Mouse (Mus musculus) limb, embryonic 14.5 days (tissue): ENCODE measurements around the gene Katnal1. TPM values are rescaled to one million over a fixed set of nuclear protein-coding genes. Genes with fewer than 3 reads are reported as not detected.
A peak's percentile ranks its signal among the peaks of the same experiment; 100 is the strongest.

Experiments used
- ATAC-seq: fragments of 200-750 bp; cut with Nextera tagmentation; 2 replicates; pipeline ENCODE4 v1.8.0; 2017; ENCODE audit warnings: low read depth, moderate number of reproducible peaks, moderate TSS enrichment; ENCODE audit not compliant: low FRiP score
- DNase-seq: peaks from one replicate; pipeline ENCODE4 v3.0.0-alpha.2; 2015; ENCODE audit warnings: low spot score
- H3K27ac ChIP-seq: fragments of 300-500 bp; sonication (generic); replicated peaks from 2 replicates; pipeline ENCODE4 v1.5.1; 2014; ENCODE audit warnings: low read depth, mild to moderate bottlenecking, low read length, moderate library complexity, mixed read lengths
- H3K27me3 ChIP-seq: fragments of 300-500 bp; sonication (generic); 2 replicates; pipeline ENCODE4 v1.6.1; 2014; ENCODE audit warnings: low read length, mixed read lengths; ENCODE audit not compliant: control insufficient read depth, insufficient read depth
- H3K36me3 ChIP-seq: fragments of 300-500 bp; sonication (generic); 2 replicates; pipeline ENCODE4 v1.6.1; 2014; ENCODE audit warnings: mild to moderate bottlenecking, low read length, moderate library complexity, mixed read lengths; ENCODE audit not compliant: control insufficient read depth, insufficient read depth
- H3K4me1 ChIP-seq: fragments of 300-500 bp; sonication (generic); 2 replicates; pipeline ENCODE4 v1.6.1; 2014; ENCODE audit warnings: antibody characterized with exemption, low read length, mixed read lengths; ENCODE audit not compliant: control insufficient read depth, insufficient read depth
- H3K4me2 ChIP-seq: fragments of 300-500 bp; sonication (generic); replicated peaks from 2 replicates; pipeline ENCODE4 v1.6.1; 2014; ENCODE audit warnings: low read depth, mild to moderate bottlenecking, low read length, moderate library complexity; ENCODE audit not compliant: severe bottlenecking
- H3K4me3 ChIP-seq: fragments of 300-500 bp; sonication (generic); replicated peaks from 2 replicates; pipeline ENCODE4 v1.5.1; 2014; ENCODE audit warnings: low read length
- H3K9ac ChIP-seq: fragments of 300-500 bp; sonication (generic); 2 replicates; pipeline ENCODE4 v1.6.1; 2014; ENCODE audit warnings: mild to moderate bottlenecking, low read depth, low read length, moderate library complexity; ENCODE audit not compliant: severe bottlenecking
- H3K9me3 ChIP-seq: fragments of 300-500 bp; sonication (generic); 2 replicates; pipeline ENCODE4 v1.6.1; 2016; ENCODE audit warnings: low read length; ENCODE audit not compliant: control insufficient read depth
- POLR2A ChIP-seq: fragments of 200-500 bp; IDR thresholded peaks from 2 replicates; pipeline ENCODE4 v1.8.0; 2012; ENCODE audit warnings: inconsistent platforms, mild to moderate bottlenecking, moderate library complexity, borderline replicate concordance; ENCODE audit not compliant: insufficient read depth, insufficient read length; ENCODE audit errors: extremely low read depth
- WGBS: fragments of 180-500 bp; shearing (Covaris S2); extraction: QIAGEN DNeasy Blood & Tissue Kit; methylation state at CpG from one replicate; pipeline ENCODE4 v1.1.7; 2014; 5-methylcytosine and 5-hydroxymethylcytosine counted together
- polyA plus RNA-seq, 2 experiments: library from polyadenylated mRNA; depleted of rRNA in 1 of 2; stranded (reverse) in 1 of 2; unstranded in 1 of 2; fragments of >200 nt; fragmentation: Nextera tagmentation in 1 of 2; extraction: Ambion mirVana in 1 of 2; gene quantifications; 2 replicates each; pipeline versions ENCODE4 v1.2.1 to v1.2.3; 2012 to 2014

Gene Katnal1
- polyA plus RNA-seq, 2 experiments: 12.9 to 13.3 TPM

GRCm38 (mm10) chr5:148973019-148973668 lies 44.0 kb upstream of the Katnal1 start:
- WGBS: 4% methylated on average over 5 of the region's 6 CpGs
- TF ChIP-seq POLR2A: no peak

GRCm38 (mm10) chr5:148972167-148972566 lies 43.0 kb upstream of the Katnal1 start:
- H3K9ac ChIP-seq: no peak overlapping the region
- H3K4me3 ChIP-seq: no peak overlapping the region
- H3K36me3 ChIP-seq: no peaks in the 10 kb centered on the region
- no peaks in the 10 kb centered on the region for H3K9me3 ChIP-seq
- DNase-seq (no peak), ATAC-seq (no peak)
- 86% methylated on average over 8 of the region's 8 CpGs for WGBS
- H3K27me3 ChIP-seq: no peaks in the 10 kb centered on the region
- H3K4me1 ChIP-seq: peaks cover 20% of the 10 kb centered on the region
- no peak overlapping the region for H3K27ac ChIP-seq
- TF ChIP-seq POLR2A: no peak
- no peak overlapping the region for H3K4me2 ChIP-seq

More at GRCm38 (mm10) chr5:148973019-148973668, 44.0 kb upstream of the Katnal1 start:
- no peak overlapping the region for H3K27ac ChIP-seq
- H3K9me3 ChIP-seq: no peaks in the 10 kb centered on the region
- H3K4me2 ChIP-seq: no peak overlapping the region; the same call in 1 of the 2 replicates
- H3K4me3 ChIP-seq: no peak overlapping the region
- ATAC-seq (no peak), DNase-seq (no peak)
- no peaks in the 10 kb centered on the region for H3K36me3 ChIP-seq
- no peak overlapping the region for H3K9ac ChIP-seq
- H3K4me1 ChIP-seq: peaks cover 23% of the 10 kb centered on the region
- no peaks in the 10 kb centered on the region for H3K27me3 ChIP-seq

GRCm38 (mm10) chr5:148969648-148970047 lies 40.5 kb upstream of the Katnal1 start:
- H3K4me1 ChIP-seq: peaks cover 45% of the 10 kb centered on the region
- DNase-seq (no peak), ATAC-seq (no peak)
- no peaks in the 10 kb centered on the region for H3K27me3 ChIP-seq
- 21% methylated on average over 8 of the region's 9 CpGs for WGBS
- no peak overlapping the region for H3K27ac ChIP-seq
- H3K9me3 ChIP-seq: no peaks in the 10 kb centered on the region
- no peaks in the 10 kb centered on the region for H3K36me3 ChIP-seq
- H3K4me2 ChIP-seq: peak overlapping the region; percentile 27
- TF ChIP-seq POLR2A: no peak
- no peak overlapping the region for H3K9ac ChIP-seq
- no peak overlapping the region for H3K4me3 ChIP-seq

- 48% methylated on average over 7 of the region's 7 CpGs for WGBS
- peaks cover 47% of the 10 kb centered on the region for H3K4me1 ChIP-seq
Measured at GRCm38 (mm10) chr5:148968958-148969576, 39.9 kb upstream of the Katnal1 start.

GRCm38 (mm10) chr5:148968179-148968578 lies 39.1 kb upstream of the Katnal1 start:
- no peak for TF ChIP-seq POLR2A
- Histone ChIP-seq H3K9me3 (no peaks in the 10 kb centered on the region), H3K27me3 (no peaks in the 10 kb centered on the region), H3K27ac (no peak overlapping the region), H3K4me1 (peaks cover 43% of the 10 kb centered on the region), H3K4me3 (no peak overlapping the region), H3K9ac (no peak overlapping the region), H3K4me2 (no peak overlapping the region), H3K36me3 (no peaks in the 10 kb centered on the region)
- 68% methylated on average over 5 of the region's 5 CpGs for WGBS
- ATAC-seq (no peak), DNase-seq (no peak)

More at GRCm38 (mm10) chr5:148968958-148969576, 39.9 kb upstream of the Katnal1 start:
- no peak for ATAC-seq
- Histone ChIP-seq H3K9ac (no peak overlapping the region), H3K36me3 (no peaks in the 10 kb centered on the region), H3K4me3 (no peak overlapping the region), H3K27ac (no peak overlapping the region), H3K4me2 (no peak overlapping the region), H3K9me3 (no peaks in the 10 kb centered on the region), H3K27me3 (no peaks in the 10 kb centered on the region)
- no peak for DNase-seq
- TF ChIP-seq POLR2A: no peak
